Mouse (Mus musculus) cerebellum, adult 2 months (tissue): ENCODE data around the gene Nms. TPM values are rescaled to one million over a fixed set of nuclear protein-coding genes. Genes with fewer than 3 reads are reported as not detected.

Source experiments
- DNase-seq, 2 experiments: peaks; one replicate each; pipeline ENCODE4 v3.0.0; 2021
- H3K27ac ChIP-seq: fragments of 200-500 bp; 2 replicates; pipeline ENCODE4 v1.5.1; 2012; ENCODE audit warnings: low read length, control low read depth, inconsistent platforms; ENCODE audit not compliant: insufficient read depth
- H3K27me3 ChIP-seq: fragments of 200-500 bp; 2 replicates; pipeline ENCODE4 v1.6.1; 2012; ENCODE audit warnings: inconsistent platforms, mild to moderate bottlenecking, low read length, moderate library complexity; ENCODE audit not compliant: control insufficient read depth, insufficient read depth
- H3K4me1 ChIP-seq: fragments of 200-500 bp; 2 replicates; pipeline ENCODE4 v1.6.1; 2011; ENCODE audit warnings: low read length; ENCODE audit not compliant: control insufficient read depth, insufficient read depth
- H3K4me3 ChIP-seq: fragments of 200-500 bp; replicated peaks from 2 replicates; pipeline ENCODE3; 2011; ENCODE audit warnings: mild to moderate bottlenecking, low read depth, low read length, control low read depth; ENCODE audit not compliant: insufficient read depth
- CTCF ChIP-seq: fragments of 200-500 bp; IDR thresholded peaks from 2 replicates; pipeline ENCODE4 v1.5.1; 2011; ENCODE audit warnings: low read depth, mild to moderate bottlenecking, control low read depth, low read length, moderate library complexity, borderline replicate concordance; ENCODE audit not compliant: insufficient read depth
- POLR2A ChIP-seq: fragments of 200-500 bp; IDR thresholded peaks from 2 replicates; pipeline ENCODE4 v1.6.1; 2011; ENCODE audit warnings: low read length, control low read depth, borderline replicate concordance; ENCODE audit not compliant: insufficient read depth
- WGBS: fragments of 180-500 bp; shearing (Covaris S2); methylation state at CpG from one replicate; pipeline ENCODE4 v1.1.7; 2018; 5-methylcytosine and 5-hydroxymethylcytosine counted together
- polyA plus RNA-seq: library from polyadenylated mRNA; depleted of rRNA; stranded (reverse); fragments of >200 nt; gene quantifications from 2 replicates; pipeline ENCODE4 v1.2.3, GENCODE M21; 2012; rRNA removed

Gene Nms
- not detected in 2 replicates for polyA plus RNA-seq

DNA sequence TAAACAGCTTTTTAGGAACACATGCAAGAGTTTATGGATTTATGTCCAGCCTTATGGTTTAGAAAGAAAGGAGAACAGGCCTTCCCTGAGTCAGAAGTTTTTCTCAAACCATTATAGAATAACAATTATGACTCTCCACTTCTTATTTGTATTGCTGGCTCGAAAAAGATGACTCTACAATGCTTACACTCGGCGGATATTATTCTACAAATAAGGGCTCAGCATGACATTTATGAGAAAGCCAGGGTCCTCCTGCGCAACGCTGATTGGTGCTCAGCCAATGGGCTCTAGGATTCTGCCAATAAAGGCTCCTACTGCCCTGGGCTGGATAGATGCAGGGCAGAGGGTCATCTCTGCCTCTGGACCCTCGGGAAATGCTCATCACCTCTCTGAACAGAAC, at the start of gene Nms:
Nms (plus strand) TSS at position 301 of the 400 bp plus-strand sequence.
- Histone ChIP-seq H3K4me3 (no peak within 1 kb of the TSS), H3K4me1 (no peaks in the 10 kb centered on the region), H3K27me3 (no peaks in the 10 kb centered on the region), H3K27ac (no peak within 1 kb of the TSS)
- no peak for DNase-seq
- WGBS: 35% methylated on average over 6 of the region's 6 CpGs
- TF ChIP-seq CTCF (no peak), POLR2A (no peak)

DNA sequence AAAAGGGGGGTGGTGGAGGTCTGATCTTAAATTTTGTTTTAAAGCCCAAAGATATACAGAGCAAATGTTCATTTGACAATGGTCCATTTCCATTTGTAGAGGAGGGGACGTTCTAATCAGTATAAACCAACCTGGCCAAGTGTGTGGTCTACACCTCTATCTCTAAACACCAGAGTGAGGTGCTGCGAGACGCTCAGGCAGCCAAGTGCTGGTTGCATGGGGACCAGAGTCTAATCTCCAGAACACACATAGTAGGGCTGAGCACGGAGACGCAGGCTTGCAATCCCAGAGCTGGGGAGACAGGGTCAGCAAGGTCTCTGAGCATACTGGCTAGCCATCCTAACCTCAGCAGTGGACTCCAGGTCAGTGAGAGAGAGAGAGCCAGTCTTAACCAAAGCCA, 47.5 kb upstream of the Nms start:
- H3K4me1 ChIP-seq: peaks cover 19% of the 10 kb centered on the region
- no peaks in the 10 kb centered on the region for H3K27me3 ChIP-seq
- no peak overlapping the region for H3K27ac ChIP-seq
- TF ChIP-seq CTCF (no peak), POLR2A (no peak)
- DNase-seq: no peak
- WGBS: 95% methylated on average over 5 of the region's 5 CpGs
- H3K4me3 ChIP-seq: no peak overlapping the region

DNA sequence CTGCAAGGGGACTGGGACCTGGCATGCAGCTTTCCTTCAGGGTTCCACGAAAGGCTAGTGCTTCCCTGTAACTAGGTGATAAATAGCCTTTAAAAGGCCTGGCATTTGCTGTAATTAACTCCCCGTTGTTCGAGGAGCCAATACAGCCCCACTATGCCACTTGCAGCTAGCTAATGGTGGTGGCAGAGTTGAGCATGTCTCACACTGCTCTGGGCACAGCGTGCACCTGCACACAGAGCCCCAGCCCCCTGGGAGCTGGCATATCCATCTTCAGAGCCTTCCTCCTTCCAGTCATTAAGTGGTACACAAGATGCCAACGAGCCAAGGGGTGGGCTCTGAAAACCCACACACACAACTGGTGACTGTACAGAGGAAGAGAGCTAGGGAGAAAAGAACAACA, 45.9 kb upstream of the Nms start:
- DNase-seq: no peak
- H3K4me1 ChIP-seq: peaks cover 16% of the 10 kb centered on the region
- no peak overlapping the region for H3K4me3 ChIP-seq
- TF ChIP-seq POLR2A (no peak), CTCF (no peak)
- no peaks in the 10 kb centered on the region for H3K27me3 ChIP-seq
- H3K27ac ChIP-seq: no peak overlapping the region
- WGBS: 34% methylated on average over 5 of the region's 5 CpGs

DNA sequence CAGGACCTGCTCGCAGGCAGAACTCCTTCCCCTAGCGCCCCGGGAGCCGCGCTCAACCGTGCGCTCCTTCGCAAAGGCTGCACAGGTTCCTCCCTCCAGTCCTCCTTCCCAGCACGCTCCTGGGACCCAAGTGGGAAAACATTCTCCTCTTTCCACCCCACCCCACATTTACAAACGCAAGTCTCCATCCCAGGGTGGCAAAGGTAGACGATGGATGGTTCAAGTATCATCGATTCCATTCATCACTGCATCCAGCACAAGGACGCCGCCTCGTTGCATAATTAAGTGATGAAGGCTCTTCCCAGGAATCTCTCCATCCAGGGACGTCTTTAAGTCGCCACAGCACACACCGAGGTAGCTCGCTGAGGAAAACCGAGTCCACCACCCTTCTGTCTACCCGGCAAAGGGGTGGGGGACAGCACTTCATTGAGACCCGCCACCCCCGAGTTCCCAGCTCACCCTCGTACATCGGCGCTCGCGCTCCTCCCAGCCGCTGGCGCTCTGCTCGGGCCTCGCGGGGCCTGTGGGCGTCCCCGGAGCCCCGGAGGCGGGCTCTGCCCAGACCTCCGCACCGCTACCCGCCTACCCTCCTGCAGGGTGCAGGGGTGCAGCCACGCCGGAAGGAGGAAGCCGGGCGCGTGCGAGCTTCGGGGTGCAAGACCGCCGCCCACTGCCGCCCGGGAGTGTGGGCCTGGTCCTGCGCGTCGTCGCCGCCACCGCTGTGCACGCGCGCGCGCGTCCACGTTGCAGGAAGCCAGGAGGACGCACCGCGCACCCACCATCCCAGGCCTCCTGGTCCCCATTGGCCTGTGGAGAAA, 41.3 kb upstream of the Nms start, which contains the start of gene Chst10:
Chst10 (minus strand) TSS at position 731 of the 818 bp plus-strand sequence.
- under 1% methylated on average over 62 of the region's 67 CpGs for WGBS
- TF ChIP-seq POLR2A (peak; percentile 74), CTCF (no peak)
- Histone ChIP-seq H3K4me1 (peaks cover 16% of the 10 kb centered on the region), H3K27me3 (no peaks in the 10 kb centered on the region), H3K4me3 (peak within 1 kb of the TSS; percentile 93), H3K27ac (peak within 1 kb of the TSS; percentile 77)
- peak; percentile 89 to 91 for DNase-seq

DNA sequence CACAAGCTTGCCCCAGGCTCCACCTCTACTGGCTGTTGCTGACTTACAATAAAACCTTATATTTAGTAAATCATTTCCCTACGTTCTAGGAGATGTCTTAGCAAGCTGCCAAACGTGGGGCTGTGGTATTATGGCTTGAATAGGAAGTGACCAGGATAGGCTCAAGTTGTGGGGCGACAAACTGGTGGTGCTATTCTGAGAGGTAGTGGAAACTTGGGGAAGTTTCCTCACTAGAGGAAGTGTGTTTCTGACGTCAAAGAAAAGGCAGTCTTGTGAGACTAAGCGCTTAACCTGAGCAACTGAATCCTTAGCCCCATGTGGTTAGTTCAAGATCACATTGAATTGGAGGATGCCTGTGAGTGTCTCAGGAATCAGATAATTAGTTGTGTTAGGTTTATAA, 36.4 kb upstream of the Nms start:
- H3K4me3 ChIP-seq: no peak overlapping the region

DNA sequence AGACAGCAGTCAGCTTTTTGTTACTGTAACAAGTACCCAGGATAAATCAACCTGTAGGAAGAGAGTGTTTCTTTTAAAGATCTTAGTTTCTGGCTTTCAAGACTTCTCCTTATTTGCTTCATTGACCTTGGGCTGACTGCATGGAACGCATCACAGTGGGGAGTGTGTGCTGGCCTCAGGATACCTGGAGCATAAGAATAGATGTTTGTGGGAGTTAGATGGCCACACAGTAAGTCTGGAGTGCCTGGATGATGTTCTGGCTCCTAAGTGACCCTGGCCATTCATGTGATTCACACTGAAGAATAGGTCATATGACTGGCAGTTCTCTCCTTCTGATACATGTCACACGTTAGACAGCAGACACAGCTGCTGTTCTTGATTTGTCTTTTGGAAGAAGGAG, 35.0 kb upstream of the Nms start:
- TF ChIP-seq CTCF (no peak), POLR2A (no peak)
- no peaks in the 10 kb centered on the region for H3K27me3 ChIP-seq
- no peak overlapping the region for H3K27ac ChIP-seq
- no peaks in the 10 kb centered on the region for H3K4me1 ChIP-seq
- WGBS: 63% methylated on average over 2 of the region's 2 CpGs
- no peak for DNase-seq
- no peak overlapping the region for H3K4me3 ChIP-seq

More for the DNA sequence above, 36.4 kb upstream of the Nms start:
- no peak for DNase-seq
- Histone ChIP-seq H3K4me1 (no peaks in the 10 kb centered on the region), H3K27me3 (no peaks in the 10 kb centered on the region), H3K27ac (no peak overlapping the region)
- WGBS: 71% methylated on average over 5 of the region's 5 CpGs
- TF ChIP-seq POLR2A: no peak
- TF ChIP-seq CTCF: no peak

DNA sequence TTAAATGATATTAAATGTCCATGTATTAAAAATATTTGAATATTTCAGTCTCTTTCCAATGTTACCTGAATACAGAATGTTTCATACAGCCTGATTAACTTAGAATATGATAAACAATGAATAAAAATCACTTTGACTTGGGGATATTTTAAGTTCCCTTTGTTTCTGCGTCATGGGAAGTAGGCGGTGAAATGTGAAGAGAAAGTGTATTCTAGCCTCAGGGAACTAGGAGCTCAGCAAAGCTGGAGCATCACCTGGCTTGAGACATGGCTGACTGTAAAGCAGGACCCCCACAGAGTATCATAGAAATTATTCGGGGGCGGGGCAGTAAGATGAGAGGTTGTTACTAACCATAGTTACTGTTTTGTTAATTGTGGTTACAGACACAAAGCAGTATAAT, 10.0 kb upstream of the Nms start:
- no peaks in the 10 kb centered on the region for H3K27me3 ChIP-seq
- H3K4me3 ChIP-seq: no peak overlapping the region
- H3K4me1 ChIP-seq: no peaks in the 10 kb centered on the region
- no peak for DNase-seq
- WGBS: 81% methylated on average over 4 of the region's 4 CpGs
- H3K27ac ChIP-seq: no peak overlapping the region
- no peak for TF ChIP-seq POLR2A
- TF ChIP-seq CTCF: no peak

GRCm38 (mm10) chr1:38929468-38929867, 9.5 kb upstream of the Nms start:
- WGBS: 50% methylated on average over 4 of the region's 4 CpGs
- Histone ChIP-seq H3K27ac (no peak overlapping the region), H3K4me1 (no peaks in the 10 kb centered on the region), H3K27me3 (no peaks in the 10 kb centered on the region), H3K4me3 (no peak overlapping the region)
- no peak for DNase-seq
- TF ChIP-seq POLR2A (no peak), CTCF (no peak)
